Mouse (Mus musculus) embryo, embryonic 10.5 days (tissue): ENCODE measurements around the gene Ctsz.

Source experiments
- DNase-seq: peaks from one replicate; pipeline ENCODE4 v3.0.0-alpha.2; 2015; ENCODE audit warnings: low spot score

Ctsz gene

GRCm38 (mm10) chr2:174441898-174442297 is 3.1 kb upstream of the Ctsz start:
- DNase-seq: no peak

- no peak for DNase-seq
Observed at GRCm38 (mm10) chr2:174439961-174440360, 1.1 kb upstream of the Ctsz start.

DNA sequence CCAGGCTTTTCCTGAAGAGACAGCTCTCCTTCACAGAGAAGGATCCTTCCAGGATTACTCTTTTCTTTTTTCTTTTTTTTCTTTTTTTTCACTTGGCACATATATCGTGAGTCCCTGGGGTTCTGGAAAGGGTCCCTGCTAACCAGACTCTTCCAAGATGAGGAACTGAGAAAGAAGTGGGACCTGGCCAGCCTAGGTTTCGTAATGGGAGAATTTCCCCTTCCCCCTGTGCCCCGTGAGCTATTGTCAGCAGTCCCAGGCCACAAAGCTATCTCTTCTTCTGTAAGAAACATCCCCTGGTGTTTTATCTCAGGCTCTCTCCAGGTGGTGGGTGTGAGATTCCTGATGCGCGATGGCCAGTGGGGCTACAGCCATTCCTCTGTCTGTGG is 605 bp upstream of the Ctsz start:
- no peak for DNase-seq

GRCm38 (mm10) chr2:174438181-174438580 is 658 bp downstream of the Ctsz start:
- DNase-seq: no peak

- DNase-seq: no peak
Observed at GRCm38 (mm10) chr2:174437697-174437982, 1.2 kb downstream of the Ctsz start.

DNA sequence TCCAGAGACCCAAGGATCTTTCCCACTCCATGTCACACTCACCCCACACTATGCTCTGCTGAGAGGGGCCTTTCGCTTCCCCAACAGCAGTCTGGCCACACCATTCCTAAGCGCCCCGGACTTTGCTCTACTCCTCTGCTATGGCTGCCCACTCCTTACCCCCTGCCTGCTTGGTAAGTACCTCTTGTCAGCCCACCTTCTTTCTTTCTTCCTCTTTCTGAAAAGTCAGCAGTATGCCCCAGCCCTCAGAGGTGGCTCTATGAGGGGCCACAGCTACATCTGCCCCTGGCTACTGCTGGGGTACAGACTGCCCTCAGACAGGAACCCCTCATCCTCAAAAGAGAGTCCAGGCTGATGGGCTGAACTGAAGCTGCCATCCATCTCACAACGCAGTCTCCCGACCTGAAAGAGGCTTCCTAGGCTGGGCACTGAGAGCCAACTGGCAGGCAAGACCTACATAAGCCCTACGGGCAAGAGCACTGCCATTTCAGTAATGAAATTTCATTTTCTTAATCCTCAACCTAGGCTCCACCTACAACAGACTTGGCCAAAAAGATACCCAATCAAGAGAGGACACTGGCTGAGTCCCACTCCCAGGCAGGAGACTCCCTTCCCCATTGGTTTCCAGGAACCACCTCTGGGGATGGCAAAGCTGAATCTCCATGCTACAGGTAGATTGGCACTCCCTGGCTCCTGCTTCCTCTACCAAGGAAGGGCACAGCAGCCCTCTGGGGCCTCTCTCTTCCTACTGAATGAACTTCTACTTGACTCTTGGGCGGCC is 1.7 kb downstream of the Ctsz start:
- no peak for DNase-seq

DNA sequence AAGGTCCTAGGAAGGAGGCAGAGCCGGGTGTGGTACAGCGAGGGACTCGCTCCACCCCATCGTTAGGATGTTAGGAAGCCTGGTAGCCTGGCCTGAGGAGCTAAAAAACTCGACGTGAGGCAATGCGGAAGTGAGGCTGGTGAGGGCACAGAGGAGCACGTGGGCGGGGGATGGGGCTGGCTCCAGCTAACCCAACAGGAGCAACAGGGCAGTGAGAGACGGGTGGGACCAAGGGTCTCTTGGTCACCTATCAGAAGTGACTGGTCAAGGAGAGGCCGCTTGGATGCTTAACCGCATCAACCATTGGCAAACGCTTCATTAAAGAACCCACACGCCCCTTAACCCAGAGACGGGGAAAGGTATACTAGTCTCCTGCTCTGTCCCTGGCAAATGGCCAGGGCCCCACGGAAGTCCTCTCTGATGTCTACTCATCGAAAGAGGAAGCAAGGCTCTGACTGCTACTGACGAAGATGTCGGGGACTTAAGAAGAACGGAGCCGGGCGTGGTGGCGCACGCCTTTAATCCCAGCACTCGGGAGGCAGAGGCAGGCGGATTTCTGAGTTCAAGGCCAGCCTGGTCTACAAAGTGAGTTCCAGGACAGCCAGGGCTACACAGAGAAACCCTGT is 2.6 kb downstream of the Ctsz start:
- DNase-seq: no peak

DNA sequence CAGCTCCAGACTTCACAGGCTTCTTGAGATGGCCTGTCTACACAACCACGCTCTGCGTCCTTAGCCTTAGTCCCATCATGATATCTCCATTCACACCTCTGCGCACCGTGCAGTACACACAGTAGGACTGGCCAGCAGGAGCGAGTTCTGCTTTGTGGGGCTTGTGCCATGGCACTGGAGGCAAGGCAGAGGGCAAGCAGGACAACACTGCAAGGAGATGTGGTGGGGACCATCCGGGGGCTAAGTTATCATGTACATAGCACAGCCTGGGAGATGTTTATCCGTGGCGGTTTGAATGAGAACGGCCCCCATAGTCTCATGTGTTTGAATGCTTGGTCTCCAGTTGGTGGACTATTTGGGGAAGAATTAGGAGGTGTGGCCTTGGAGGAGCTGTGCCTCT is 3.9 kb downstream of the Ctsz start:
- DNase-seq: no peak

GRCm38 (mm10) chr2:174428996-174429591 is 9.7 kb downstream of the Ctsz start:
- DNase-seq: no peak

DNA sequence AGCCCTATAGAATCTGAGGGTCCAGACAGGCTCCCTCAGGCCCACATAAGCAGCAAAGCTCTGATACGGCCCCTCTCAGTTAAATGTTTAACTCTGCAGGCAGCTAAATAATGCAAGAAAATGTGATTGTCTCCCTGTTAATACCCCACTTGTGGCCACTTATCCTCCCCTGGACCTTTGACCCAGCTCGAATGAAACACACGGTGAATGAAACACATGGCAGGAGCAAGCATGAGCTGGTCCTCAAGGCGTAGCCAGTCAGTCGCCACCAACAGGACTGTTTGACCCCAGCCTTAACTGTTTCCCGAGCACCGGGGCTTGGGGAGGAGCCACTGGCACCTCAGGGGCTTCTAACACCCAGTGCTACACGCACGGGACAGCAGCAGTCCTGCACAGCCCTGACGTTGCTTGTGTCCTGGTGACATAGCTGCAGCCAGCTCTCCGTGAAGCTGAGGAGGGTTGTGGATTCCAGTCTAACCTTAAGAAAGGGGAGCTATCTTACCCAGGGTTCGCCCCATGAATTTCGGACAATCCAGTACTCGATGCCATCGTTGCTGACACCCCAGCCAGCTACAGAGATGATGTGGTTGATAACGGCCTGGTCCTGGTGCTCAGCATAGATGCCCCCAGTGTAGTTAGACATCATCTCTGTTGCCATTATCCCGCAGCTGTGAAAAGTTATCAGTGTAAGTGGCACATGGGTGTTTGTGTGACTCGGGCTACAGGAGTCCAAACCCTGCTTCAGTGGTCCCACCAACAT is 10.6 kb downstream of the Ctsz start:
- no peak for DNase-seq

GRCm38 (mm10) chr2:174426856-174427255 is 12.0 kb downstream of the Ctsz start:
- DNase-seq: no peak

- DNase-seq: no peak
Observed at GRCm38 (mm10) chr2:174424301-174425085, 14.3 kb downstream of the Ctsz start.

DNA sequence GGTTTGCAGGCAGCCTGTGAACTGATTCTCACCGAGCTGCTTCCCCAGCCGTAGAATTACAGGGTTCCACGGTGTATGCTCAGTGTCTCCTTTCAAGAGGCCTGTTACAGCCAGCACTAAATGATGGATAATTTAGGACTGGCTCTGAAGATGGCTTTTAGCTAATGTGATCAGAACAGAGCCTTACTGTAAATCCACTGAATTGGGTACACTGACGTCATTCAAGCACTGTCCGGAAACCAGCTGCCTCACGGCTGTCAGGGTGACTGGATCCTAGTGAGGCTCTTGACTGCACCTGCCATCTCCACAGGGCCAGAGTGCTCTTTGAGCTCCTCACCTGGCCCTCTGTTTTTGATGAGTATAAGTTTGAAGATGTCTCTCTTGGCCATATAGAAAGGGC is 17.7 kb downstream of the Ctsz start:
- DNase-seq: no peak

DNA sequence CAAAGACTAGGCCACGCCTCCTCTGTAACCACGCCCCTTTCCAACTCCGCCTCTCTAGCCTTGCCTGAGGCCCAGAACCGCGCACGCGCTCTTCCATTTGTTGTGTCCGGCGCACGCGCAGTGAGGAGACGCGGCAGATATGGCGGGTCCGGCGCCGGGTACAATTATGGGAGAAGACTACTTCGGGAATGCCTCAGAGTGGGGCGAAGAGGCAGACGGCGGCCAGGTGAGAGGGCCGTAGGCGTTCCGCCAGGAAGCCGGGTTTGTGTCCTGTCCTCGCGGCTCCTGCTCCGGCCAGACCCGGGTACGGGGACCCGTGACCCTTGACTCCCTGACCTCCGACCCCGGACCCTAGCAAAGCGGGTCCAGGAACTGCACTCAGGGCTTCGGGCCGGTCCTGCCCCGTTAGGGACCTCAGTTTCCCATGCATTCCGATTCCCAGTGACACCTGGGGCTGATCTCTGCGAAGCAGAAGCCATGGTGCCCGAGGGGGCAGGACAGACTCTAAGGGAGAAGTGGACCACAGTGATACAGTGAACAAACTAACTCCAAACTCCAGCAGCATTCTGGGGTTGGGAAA is 23.0 kb downstream of the Ctsz start, which contains the start of gene Nelfcd:
TSS of gene Nelfcd (plus strand) at position 74 of the 580 bp plus-strand sequence.
- peak; percentile 100 for DNase-seq

DNA sequence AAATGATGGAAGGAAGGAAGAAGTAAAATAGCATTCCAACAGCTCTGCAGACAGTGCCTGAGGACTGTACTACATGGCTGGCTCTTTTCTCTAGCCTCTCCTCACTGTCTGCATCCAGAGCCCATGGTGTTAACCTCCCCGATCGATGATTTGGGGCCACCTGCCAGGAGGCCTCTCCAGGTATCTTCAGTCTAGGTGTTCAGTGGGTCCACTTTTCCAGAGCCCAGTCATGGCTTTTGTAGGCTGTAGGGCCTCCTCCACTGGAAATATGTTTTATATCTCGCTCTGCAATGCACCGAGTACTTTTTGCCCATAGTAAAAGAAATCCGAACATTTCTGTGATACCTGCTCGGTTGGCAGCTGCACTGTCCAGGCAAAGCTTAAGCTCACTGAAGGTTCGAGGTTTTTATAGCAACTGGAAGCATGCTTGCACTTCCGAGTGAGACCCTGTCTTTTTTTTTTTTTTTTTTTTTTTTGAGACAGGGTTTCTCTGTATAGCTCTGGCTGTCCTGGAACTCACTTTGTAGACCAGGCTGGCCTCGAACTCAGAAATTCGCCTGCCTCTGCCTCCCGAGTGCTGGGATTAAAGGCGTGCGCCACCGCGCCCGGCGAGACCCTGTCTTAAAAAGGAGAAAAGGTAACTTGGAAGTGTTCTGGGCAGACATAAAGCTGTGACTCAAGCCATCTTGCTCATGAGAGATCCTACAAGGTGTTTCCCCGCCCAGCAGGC is 23.7 kb downstream of the Ctsz start:
- no peak for DNase-seq

DNA sequence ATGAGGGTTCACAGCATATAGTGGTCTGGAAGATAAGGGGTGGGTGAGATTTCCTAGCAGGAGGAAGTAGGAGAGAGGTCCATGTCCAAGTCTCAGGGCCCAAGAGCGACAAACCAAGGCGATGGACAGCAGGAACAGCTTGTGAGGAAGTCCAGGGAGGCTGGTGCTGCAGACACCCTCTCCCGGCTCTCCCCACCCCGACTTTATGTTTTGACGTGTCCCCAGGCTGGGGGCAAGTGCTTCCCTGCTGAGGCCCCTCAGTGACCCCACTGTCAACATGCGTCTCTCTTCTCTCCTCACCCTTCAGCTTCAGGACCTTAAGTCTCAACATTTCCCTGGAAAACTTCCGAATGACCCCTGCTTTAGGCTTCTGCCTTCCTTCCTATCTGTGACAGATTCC is 25.7 kb downstream of the Ctsz start:
- no peak for DNase-seq

- no peak for DNase-seq
Observed at GRCm38 (mm10) chr2:174410222-174410621, 28.6 kb downstream of the Ctsz start.

DNA sequence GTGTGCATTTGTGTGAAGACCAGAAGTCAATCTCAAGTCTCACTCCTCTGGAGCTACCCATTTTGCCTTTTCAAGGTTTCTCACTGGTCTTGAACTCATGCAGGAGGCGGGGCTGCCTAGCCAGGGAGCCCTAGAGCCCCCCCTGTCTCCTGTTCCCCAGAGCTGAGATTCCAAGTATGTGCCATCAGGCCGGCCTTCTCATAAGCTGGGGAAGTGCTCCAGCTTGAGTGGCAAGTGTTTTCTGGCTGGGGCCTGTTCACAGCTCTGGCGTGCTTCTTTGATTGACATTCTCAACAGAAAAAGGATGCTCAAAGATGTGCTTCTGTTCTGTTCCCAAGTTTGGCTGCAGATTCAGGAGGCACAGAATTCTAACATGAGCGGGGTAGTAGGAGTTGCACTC is 38.4 kb downstream of the Ctsz start:
- no peak for DNase-seq

DNA sequence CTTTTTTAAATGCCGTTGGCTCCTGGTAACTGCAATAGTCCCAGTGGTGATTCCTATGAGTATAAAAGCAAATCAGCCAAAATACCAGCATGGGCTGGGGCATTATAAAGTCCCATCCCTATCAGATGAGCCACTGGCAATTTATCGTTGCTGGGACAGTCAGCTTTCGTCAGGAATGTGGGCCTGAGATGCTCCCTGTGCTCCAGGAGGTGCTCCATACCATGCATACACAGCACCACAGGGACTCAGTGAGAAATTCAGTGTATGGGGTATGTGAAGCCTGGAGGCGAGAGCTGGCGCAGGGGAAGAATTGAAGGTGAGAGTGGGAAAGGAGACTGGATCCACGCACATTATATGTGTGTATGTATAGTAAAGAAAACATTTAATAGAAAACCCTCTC is 41.0 kb downstream of the Ctsz start:
- DNase-seq: no peak

GRCm38 (mm10) chr2:174397065-174397464 is 41.8 kb downstream of the Ctsz start:
- no peak for DNase-seq

GRCm38 (mm10) chr2:174396643-174397042 is 42.2 kb downstream of the Ctsz start:
- no peak for DNase-seq
